Mouse (Mus musculus): ENCODE data around the gene Cmss1.

- peak; percentile 65 for TF ChIP-seq CTCF (IDR thresholded peaks at IDR 0.05; ENCODE audit: insufficient read depth, low read depth, low read length)
- TF ChIP-seq POLR2A (IDR thresholded peaks at IDR 0.05; ENCODE audit: insufficient read depth, low read depth, low read length) = no peak
Measured at GRCm38 (mm10) chr16:57634191-57634590, 27.5 kb upstream of the Cmss1 start.

All from olfactory bulb, adult 2 months (tissue).